Mouse (Mus musculus) limb, embryonic 11.5 days (tissue): ENCODE measurements around the gene Ada. TPM values are rescaled to one million over a fixed set of nuclear protein-coding genes. Genes with fewer than 3 reads are reported as not detected.

Experiments
- ATAC-seq: fragments of 200-750 bp; cut with Nextera tagmentation; 2 replicates; pipeline ENCODE4 v1.8.0; 2017; ENCODE audit warnings: low read depth; ENCODE audit not compliant: insufficient number of reproducible peaks, low FRiP score, low TSS enrichment
- DNase-seq: peaks from one replicate; pipeline ENCODE4 v3.0.0-alpha.2; 2015; ENCODE audit warnings: low spot score
- H3K27ac ChIP-seq: fragments of 300-500 bp; sonication (generic); replicated peaks from 2 replicates; pipeline ENCODE4 v1.5.1; 2014; ENCODE audit warnings: low read depth, mild to moderate bottlenecking, low read length
- H3K27me3 ChIP-seq: fragments of 300-500 bp; sonication (generic); 2 replicates; pipeline ENCODE4 v1.6.1; 2014; ENCODE audit warnings: mild to moderate bottlenecking, low read length, mixed read lengths; ENCODE audit not compliant: control insufficient read depth, insufficient read depth
- H3K36me3 ChIP-seq: fragments of 300-500 bp; sonication (generic); 2 replicates; pipeline ENCODE4 v1.6.1; 2014; ENCODE audit warnings: mild to moderate bottlenecking, low read length, moderate library complexity, mixed read lengths; ENCODE audit not compliant: control insufficient read depth, insufficient read depth
- H3K4me1 ChIP-seq: fragments of 300-500 bp; sonication (generic); 2 replicates; pipeline ENCODE4 v1.6.1; 2014; ENCODE audit warnings: low read length, mixed read lengths; ENCODE audit not compliant: control insufficient read depth, insufficient read depth
- H3K4me2 ChIP-seq: fragments of 300-500 bp; sonication (generic); 2 replicates; pipeline ENCODE4 v1.6.1; 2014; ENCODE audit warnings: low read depth, mild to moderate bottlenecking, moderate library complexity; ENCODE audit not compliant: severe bottlenecking
- H3K4me3 ChIP-seq: fragments of 300-500 bp; sonication (generic); 2 replicates; pipeline ENCODE4 v1.5.1; 2014; ENCODE audit warnings: low read depth, low read length
- H3K9ac ChIP-seq: fragments of 300-500 bp; sonication (generic); 2 replicates; pipeline ENCODE4 v1.6.1; 2014; ENCODE audit warnings: mild to moderate bottlenecking, low read length
- H3K9me3 ChIP-seq: fragments of 300-500 bp; sonication (generic); 2 replicates; pipeline ENCODE4 v1.6.1; 2016; ENCODE audit warnings: low read length; ENCODE audit not compliant: control insufficient read depth
- WGBS: fragments of 180-500 bp; shearing (Covaris S2); extraction: QIAGEN DNeasy Blood & Tissue Kit; methylation state at CpG from one replicate; pipeline ENCODE4 v1.1.7; 2014; 5-methylcytosine and 5-hydroxymethylcytosine counted together
- polyA plus RNA-seq: library from polyadenylated mRNA; unstranded; fragments of >200 nt; fragmentation: Nextera tagmentation; extraction: Ambion mirVana; gene quantifications from 2 replicates; pipeline ENCODE4 v1.2.1, GENCODE M21; 2014

Gene Ada
- polyA plus RNA-seq, 1 experiment from 2014 or later = 9.7 TPM

DNA sequence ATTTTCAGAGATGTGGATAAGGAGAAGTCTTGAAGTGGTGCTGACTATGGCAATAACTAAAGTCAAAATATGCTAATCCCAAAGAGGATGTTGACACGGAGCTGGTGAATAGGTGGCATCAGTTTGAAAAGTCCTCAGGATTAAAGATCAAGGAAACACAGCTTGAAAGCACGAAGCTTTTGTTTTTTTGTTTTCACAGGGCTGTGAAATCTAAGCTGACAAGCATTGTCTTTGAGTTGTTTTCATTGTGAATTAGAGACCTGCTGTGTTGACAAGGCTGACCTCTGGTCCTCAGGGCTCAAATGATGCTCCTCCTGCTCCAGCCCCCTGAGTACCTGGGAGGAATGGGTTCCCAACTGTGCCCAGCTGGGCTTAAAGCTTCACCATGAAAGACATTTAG lies 27.0 kb upstream of the Ada start:
- H3K27me3 ChIP-seq = no peaks in the 10 kb centered on the region
- H3K36me3 ChIP-seq = no peaks in the 10 kb centered on the region
- DNase-seq (no peak), ATAC-seq (no peak)
- no peak overlapping the region for H3K9ac ChIP-seq
- H3K27ac ChIP-seq = no peak overlapping the region
- no peak overlapping the region for H3K4me2 ChIP-seq
- 8% methylated on average over 2 of the region's 2 CpGs for WGBS
- no peak overlapping the region for H3K4me3 ChIP-seq
- no peaks in the 10 kb centered on the region for H3K4me1 ChIP-seq
- H3K9me3 ChIP-seq = no peaks in the 10 kb centered on the region

DNA sequence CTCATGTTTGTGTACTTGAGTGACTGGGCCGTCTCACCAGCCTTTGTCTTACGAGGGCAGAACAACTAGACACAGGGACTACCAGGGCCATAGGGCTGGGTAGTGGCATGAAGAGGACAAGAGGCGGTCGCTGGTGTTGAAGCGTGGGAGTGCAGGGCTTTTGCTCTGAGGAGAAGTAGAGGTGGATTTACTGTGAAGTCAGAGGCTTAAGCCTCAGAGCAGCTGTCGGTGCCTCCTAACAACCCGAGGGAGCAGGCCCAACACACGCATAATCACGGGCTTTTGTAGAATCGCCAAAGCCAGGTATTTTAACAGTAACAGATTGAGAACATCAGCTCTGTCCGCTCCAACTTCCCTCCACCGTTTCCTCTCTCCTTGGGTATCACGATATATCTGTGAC lies 26.6 kb upstream of the Ada start:
- no peak overlapping the region for H3K4me3 ChIP-seq
- H3K9me3 ChIP-seq = no peaks in the 10 kb centered on the region
- no peak overlapping the region for H3K27ac ChIP-seq
- ATAC-seq (no peak), DNase-seq (no peak)
- H3K36me3 ChIP-seq = no peaks in the 10 kb centered on the region
- WGBS = 28% methylated on average over 13 of the region's 13 CpGs
- no peaks in the 10 kb centered on the region for H3K4me1 ChIP-seq
- H3K9ac ChIP-seq = no peak overlapping the region
- H3K4me2 ChIP-seq = no peak overlapping the region
- H3K27me3 ChIP-seq = no peaks in the 10 kb centered on the region

DNA sequence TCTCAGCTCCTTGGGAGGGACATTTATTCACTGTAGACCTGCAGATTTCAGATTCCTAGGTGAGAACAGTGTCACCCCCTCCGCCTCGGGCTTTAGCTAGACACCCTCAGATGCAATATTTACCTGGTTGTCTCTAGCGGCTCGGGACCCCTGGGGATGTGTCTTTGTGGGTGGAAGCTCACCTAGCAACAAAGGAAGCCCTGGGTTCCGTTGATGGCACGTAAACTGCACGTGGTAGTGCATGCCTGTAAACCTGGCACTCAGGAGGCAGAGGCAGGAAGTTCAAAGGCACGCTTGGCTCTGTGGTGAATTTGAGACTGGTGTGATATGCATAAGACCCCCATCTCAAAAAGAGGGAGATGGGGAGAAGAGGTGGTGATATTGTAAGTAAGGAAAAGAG lies 20.7 kb upstream of the Ada start:
- Histone ChIP-seq H3K4me2 (no peak overlapping the region), H3K4me3 (no peak overlapping the region), H3K36me3 (no peaks in the 10 kb centered on the region), H3K27me3 (no peaks in the 10 kb centered on the region), H3K4me1 (no peaks in the 10 kb centered on the region), H3K9ac (no peak overlapping the region), H3K9me3 (no peaks in the 10 kb centered on the region), H3K27ac (no peak overlapping the region)
- WGBS = 87% methylated on average over 8 of the region's 8 CpGs
- DNase-seq = no peak
- ATAC-seq = no peak

DNA sequence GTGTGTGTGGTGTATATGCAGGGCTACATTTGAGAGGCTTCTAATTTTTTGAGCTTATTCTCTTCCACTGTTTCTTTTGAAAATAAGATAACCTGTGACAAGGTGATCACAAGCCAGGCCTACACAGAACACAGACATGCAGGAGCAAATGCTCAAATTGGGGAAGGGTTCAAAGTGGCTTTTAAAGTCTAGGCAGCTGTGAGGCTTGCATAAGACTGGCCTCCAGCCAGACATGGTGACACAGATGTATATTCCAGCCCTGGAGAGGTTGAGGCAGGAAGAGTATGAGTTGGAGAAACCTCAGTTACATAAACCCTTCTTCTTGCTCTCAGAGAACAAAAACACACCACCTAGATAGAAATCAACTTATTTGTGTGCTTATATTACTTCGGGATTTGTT lies 16.9 kb upstream of the Ada start:
- no peaks in the 10 kb centered on the region for H3K4me1 ChIP-seq
- H3K9ac ChIP-seq = no peak overlapping the region
- H3K9me3 ChIP-seq = no peaks in the 10 kb centered on the region
- H3K4me2 ChIP-seq = no peak overlapping the region
- H3K36me3 ChIP-seq = no peaks in the 10 kb centered on the region
- DNase-seq = no peak
- H3K4me3 ChIP-seq = no peak overlapping the region
- H3K27me3 ChIP-seq = no peaks in the 10 kb centered on the region
- no peak for ATAC-seq
- WGBS = 63% methylated on average over 1 of the region's 1 CpGs
- no peak overlapping the region for H3K27ac ChIP-seq

DNA sequence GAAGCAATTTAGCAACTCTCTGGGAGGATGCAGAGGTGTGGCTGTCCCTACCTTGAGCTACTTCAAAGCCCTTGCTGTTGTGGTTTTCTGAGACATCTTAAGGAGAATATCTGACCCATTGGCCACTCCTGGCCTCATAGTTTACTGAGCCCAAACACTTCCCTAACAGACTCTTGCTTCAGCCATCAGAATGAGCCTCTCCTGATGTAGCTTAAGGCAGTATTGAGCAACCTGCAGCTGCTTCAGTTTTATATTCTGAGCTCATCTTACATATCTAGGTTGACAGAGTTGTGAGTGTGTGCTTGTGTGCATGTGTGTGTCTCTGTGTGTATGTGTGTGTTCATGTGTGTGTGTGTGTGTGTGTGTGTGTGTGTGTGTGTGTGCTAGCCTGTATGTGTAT lies 16.2 kb upstream of the Ada start:
- ATAC-seq (no peak), DNase-seq (no peak)
- H3K4me2 ChIP-seq = no peak overlapping the region

DNA sequence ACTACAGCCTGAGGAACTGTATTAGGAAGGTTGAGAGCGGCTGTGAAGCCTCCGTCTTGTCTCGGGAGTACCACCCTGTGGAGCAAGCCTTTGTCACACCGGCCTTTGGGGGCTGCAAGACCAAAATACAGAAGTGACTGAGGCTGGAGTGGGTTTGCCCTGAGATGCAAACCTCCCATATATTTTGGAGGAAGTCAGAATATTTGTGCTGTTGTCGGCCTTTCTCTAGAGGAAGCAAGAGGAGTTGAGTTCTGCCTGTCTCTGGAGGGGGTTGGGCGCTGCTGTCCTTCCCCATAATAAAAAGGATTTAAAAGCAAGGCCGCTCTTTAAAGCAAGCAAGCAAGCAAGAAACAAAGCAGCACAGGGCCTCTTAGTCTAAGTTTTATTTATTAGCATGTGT lies 11.4 kb upstream of the Ada start:
- Histone ChIP-seq H3K27me3 (no peaks in the 10 kb centered on the region), H3K4me1 (no peaks in the 10 kb centered on the region), H3K9me3 (no peaks in the 10 kb centered on the region), H3K9ac (no peak overlapping the region), H3K4me2 (no peak overlapping the region), H3K36me3 (no peaks in the 10 kb centered on the region), H3K4me3 (no peak overlapping the region), H3K27ac (no peak overlapping the region)
- ATAC-seq = no peak
- 85% methylated on average over 7 of the region's 7 CpGs for WGBS
- DNase-seq = no peak

More for the DNA sequence above, 16.2 kb upstream of the Ada start:
- Histone ChIP-seq H3K4me3 (no peak overlapping the region), H3K4me1 (no peaks in the 10 kb centered on the region), H3K9ac (no peak overlapping the region), H3K27me3 (no peaks in the 10 kb centered on the region), H3K9me3 (no peaks in the 10 kb centered on the region), H3K36me3 (no peaks in the 10 kb centered on the region), H3K27ac (no peak overlapping the region)

DNA sequence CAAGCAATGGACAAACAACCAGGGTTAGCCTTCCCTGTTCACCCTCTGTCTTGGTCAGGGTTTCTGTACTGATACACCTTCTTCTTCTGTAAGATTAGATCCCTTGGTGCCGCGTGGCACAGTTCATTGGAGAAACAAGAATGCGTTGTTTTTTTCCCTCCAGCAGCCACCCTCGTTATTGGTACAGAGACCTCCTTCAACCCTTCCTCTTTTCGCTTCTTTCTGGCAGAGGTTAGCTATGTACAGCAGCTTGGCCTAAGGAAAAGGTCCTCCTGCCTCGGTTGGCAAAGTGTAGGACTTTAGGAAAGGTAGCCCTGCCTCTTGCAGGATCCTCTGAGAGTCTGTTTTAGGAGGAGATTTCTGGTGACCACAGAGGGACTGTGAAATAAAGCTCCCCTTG lies 10.6 kb upstream of the Ada start:
- no peaks in the 10 kb centered on the region for H3K9me3 ChIP-seq
- WGBS = 81% methylated on average over 6 of the region's 6 CpGs
- no peaks in the 10 kb centered on the region for H3K36me3 ChIP-seq
- H3K4me3 ChIP-seq = no peak overlapping the region
- DNase-seq (no peak), ATAC-seq (no peak)
- no peaks in the 10 kb centered on the region for H3K27me3 ChIP-seq
- no peak overlapping the region for H3K4me2 ChIP-seq
- H3K4me1 ChIP-seq = no peaks in the 10 kb centered on the region
- no peak overlapping the region for H3K9ac ChIP-seq
- no peak overlapping the region for H3K27ac ChIP-seq

DNA sequence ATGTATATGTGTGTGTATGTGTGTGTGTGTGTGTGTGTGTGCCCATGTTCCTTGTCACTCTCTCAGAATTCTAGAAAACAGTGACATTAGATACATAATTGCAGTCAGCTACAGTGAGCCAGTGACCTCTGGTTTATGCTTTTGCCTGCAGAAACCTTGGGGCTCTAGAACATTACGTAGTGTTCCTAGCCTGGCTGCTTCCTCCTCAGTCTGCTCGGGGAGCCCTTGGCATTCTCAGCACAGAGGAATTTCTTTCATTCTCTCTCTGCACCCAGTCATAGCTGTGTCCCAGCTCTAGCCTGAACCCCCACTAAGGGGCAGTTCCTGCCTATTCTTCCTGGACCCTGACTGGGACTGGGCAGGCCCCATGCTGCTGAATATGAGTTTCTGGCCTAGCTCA lies 8.1 kb upstream of the Ada start:
- Histone ChIP-seq H3K9me3 (no peaks in the 10 kb centered on the region), H3K27ac (no peak overlapping the region), H3K9ac (no peak overlapping the region), H3K4me2 (no peak overlapping the region), H3K4me1 (no peaks in the 10 kb centered on the region), H3K4me3 (no peak overlapping the region), H3K27me3 (no peaks in the 10 kb centered on the region), H3K36me3 (no peaks in the 10 kb centered on the region)
- 73% methylated on average over 2 of the region's 2 CpGs for WGBS
- no peak for DNase-seq
- no peak for ATAC-seq

DNA sequence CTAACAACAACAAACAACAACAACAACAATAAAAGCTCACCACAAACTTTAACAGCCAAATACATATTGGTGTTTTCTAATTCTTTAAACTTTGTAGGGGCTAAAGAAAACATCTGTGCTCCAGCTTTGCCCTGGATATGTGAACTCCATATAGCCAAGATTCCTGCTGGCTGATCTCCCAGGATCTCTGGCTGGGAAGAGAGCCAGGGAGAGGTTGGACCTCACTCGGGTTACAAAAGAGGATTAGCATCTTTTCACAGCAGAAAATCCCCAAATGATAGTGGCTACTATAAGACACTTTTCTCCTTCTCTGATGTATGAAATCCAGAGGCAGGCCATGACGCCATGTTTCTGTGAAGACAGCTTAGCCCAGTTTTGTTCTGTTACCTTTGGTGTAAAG lies 6.7 kb upstream of the Ada start:
- Histone ChIP-seq H3K27me3 (no peaks in the 10 kb centered on the region), H3K9ac (no peak overlapping the region), H3K9me3 (no peaks in the 10 kb centered on the region), H3K4me1 (no peaks in the 10 kb centered on the region), H3K27ac (no peak overlapping the region), H3K4me3 (no peak overlapping the region), H3K4me2 (no peak overlapping the region), H3K36me3 (no peaks in the 10 kb centered on the region)
- no peak for ATAC-seq
- 66% methylated on average over 2 of the region's 2 CpGs for WGBS
- DNase-seq = no peak
